Mouse (Mus musculus) adrenal gland, adult 8-10 months (tissue): ENCODE results near the gene Mrgpra6. TPM values are rescaled to one million over a fixed set of nuclear protein-coding genes. Genes with fewer than 3 reads are reported as not detected.

ENCODE experiments used
- DNase-seq: peaks from one replicate; pipeline ENCODE4 v3.0.0; 2022
- total RNA-seq, 4 experiments: library from RNA; stranded (reverse); gene quantifications; 2 replicates each; pipeline ENCODE4 v1.2.4; 2022

The Mrgpra6 gene
- not detected for total RNA-seq

GRCm38 (mm10) chr7:47204830-47205229 lies at the start of gene Mrgpra6:
Mrgpra6 (minus strand) TSS chr7:47204920.
- no peak for DNase-seq

DNA sequence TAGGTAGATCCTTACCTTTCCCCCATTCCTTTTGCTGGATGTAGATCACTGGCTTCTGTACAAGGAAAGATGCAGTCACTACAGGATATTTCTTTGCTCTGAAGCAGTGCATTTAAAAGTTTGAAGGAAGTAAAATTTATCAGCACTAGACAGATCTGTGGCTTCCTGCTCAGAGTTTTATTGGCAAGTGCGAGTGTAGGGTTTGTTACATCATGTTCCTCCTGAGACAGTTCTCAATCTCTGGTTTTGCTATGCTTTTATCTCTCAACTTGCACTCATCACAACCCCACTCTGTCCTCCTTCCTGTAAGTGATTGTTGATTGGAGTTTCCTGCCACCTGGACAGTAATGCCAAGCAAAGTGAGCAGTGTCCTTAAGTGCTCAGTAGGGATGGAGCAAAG lies 48.0 kb upstream of the Mrgpra6 start, which contains the start of gene Mrgpra9:
TSS of gene Mrgpra9 (minus strand) at position 79 of the 400 bp plus-strand sequence.
- no peak for DNase-seq

DNA sequence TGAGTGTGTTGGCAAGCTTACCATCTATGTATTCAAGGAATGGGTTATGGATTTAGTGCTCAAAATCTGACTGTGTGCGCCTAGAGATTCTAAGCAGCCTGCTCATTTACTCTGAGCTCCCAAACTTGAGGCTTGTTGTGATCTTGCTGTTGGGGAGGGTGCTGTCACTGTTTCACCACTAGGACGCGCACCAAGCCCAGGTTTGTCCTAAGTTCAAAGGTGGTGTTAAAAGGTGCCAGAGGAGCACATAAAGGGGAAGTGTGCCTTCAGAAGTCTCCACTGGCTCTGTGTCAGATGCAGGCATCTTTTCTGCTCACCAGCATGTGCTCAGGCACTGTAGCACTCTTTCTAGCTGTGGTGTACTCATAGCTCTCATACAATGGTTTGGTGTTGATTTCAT lies 39.9 kb upstream of the Mrgpra6 start:
- DNase-seq = no peak

DNA sequence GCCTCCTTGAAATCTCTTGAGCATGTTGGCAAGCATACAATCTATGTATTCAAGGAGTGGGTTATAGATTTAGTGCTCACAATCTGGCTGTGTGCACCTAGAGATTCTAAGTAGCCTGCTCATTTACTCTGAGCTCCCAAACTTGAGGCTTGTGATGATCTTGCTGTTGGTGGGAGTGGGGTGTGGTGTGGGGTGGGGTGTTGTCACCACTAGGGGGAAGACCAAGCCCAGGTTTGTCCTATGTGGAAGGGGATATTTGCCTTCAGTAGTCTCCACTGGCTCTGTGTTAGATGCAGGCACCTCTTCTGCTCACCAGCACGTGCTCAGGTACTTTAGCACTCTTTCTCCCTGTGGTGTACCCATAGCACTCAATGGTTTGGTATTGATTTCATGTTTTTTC lies 9.4 kb downstream of the Mrgpra6 start:
- DNase-seq = no peak

- no peak for DNase-seq
Observed at GRCm38 (mm10) chr7:47170814-47171213, 33.9 kb downstream of the Mrgpra6 start.

- DNase-seq = no peak
Observed at GRCm38 (mm10) chr7:47165028-47165427, 39.7 kb downstream of the Mrgpra6 start.

GRCm38 (mm10) chr7:47163203-47163602 lies 41.5 kb downstream of the Mrgpra6 start:
- DNase-seq = no peak

GRCm38 (mm10) chr7:47158451-47158850 lies 46.3 kb downstream of the Mrgpra6 start:
- no peak for DNase-seq

DNA sequence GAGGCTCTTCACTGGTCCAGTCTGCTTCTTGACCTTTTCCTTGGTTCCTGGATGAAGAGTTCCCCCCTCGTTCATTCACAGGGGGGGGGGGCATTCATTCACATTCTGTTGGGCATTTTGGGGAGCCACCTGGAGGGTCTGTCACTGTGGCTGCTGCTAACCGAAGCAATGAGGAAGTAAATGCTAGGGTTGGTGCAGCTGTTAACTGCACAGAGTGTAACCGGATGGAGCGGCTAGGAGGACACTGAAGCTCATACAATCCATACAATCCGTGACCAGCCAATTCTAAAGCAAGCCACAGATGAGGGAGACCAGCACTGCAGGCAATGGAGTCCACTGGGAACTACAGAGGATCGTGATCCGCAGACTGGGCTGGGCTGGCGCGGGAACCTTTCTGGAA lies 47.0 kb downstream of the Mrgpra6 start:
- no peak for DNase-seq

- no peak for DNase-seq
Observed at GRCm38 (mm10) chr7:47155849-47156248, 48.9 kb downstream of the Mrgpra6 start.

DNA sequence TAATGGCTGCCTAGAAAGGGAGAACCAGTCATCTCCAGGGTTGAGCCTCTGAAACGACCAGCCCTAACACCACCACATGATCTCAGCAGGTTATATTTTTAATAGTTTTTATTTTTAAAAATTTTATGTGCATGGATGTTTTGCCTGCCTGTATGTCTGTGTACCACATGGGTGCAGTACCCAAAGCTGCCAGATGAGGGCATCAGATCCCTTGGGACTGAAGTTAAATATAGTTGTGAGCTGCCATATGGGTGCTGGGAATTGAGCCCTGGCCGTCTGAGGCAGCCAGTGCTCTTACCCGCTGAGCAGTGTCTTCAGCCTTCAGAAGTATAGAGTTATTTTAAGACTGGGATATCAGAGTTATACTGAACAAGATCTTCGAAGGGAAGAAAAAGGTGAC lies 49.3 kb downstream of the Mrgpra6 start:
- DNase-seq = no peak

- no peak for DNase-seq
Observed at GRCm38 (mm10) chr7:47150420-47151061, 54.2 kb downstream of the Mrgpra6 start.

- no peak for DNase-seq
Observed at GRCm38 (mm10) chr7:47148298-47148697, 56.4 kb downstream of the Mrgpra6 start.

- peak; percentile 34 for DNase-seq
Observed at GRCm38 (mm10) chr7:47146034-47146812, 58.5 kb downstream of the Mrgpra6 start.

- peak; percentile 32 for DNase-seq
Observed at GRCm38 (mm10) chr7:47144299-47144698, 60.4 kb downstream of the Mrgpra6 start.

DNA sequence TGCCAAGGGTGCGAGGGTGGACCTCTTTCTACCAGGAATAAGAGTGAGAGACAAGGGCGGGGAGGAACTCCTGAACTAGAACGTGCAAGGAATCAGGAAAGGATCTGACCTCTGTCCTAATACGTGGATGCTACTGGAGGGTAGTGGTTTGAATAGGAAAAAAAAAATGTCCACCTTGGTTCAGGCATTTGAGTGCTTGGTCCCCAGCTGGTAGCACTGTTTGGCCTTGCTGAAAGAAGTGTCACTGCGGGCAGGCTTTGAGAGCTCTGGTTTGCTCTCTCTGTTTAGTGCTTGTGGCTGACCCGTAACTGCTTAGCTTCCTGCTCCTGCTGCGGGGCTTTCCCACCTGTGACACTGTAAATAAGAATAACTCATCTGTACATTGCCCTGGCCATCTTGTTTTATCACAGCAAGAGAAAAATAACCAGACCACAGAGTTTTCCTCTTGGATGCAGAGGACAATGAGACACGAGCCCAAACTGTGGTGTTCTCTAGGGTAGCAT lies 64.8 kb downstream of the Mrgpra6 start:
- no peak for DNase-seq

Other genes with a start within 250 kb of the Mrgpra6 start
- gene Uevld, start 246.4 kb downstream of the Mrgpra6 start, total RNA-seq = 10 to 100 TPM; 17.6 to 23.9 (median 21.9) TPM
- gene Gm9999, start 221.3 kb downstream of the Mrgpra6 start, total RNA-seq = not detected
- 10 to 100 TPM; 17.3 to 19.7 (median 18.9) TPM for gene Spty2d1, start 196.5 kb downstream of the Mrgpra6 start, total RNA-seq
- 100 to 1,000 TPM in 1 of 4 experiments, 10 to 100 TPM in 3; 37.9 to 108 (median 75.8) TPM for gene Tmem86a, start 154.3 kb downstream of the Mrgpra6 start, total RNA-seq
- 1 to 10 TPM in 3 of 4 experiments, under 1 TPM in 1; 0.68 to 3.3 (median 1.7) TPM for gene Ptpn5, start 71.2 kb downstream of the Mrgpra6 start, total RNA-seq
- gene Mrgpra9, start 47.9 kb upstream of the Mrgpra6 start, total RNA-seq = not detected
- not detected for gene Mrgpra1, start 149.3 kb upstream of the Mrgpra6 start, total RNA-seq
- gene Mrgpra2a, start 247.2 kb upstream of the Mrgpra6 start, total RNA-seq = not detected